Mouse (Mus musculus): Measurements from ENCODE around the gene Inpp5f.

DNA sequence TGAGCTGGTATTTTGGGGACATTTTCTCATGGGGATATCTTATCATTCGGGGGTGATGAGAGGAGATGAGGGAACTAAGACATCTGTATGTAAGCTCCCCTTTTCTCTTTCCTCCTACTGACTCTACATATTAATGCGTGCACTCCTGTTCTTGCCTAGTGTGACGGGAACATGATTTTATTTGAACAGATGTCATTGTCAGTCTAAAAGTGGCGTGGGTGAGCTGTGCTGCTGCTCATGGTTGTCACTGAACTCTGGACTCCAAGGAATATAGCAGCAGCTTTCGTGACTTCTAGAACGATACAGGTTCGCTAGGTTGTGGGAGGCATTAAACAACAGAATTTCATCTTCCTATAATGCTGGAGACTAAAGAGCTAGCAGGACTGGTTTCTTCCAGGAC, 30.4 kb downstream of the Inpp5f start:
- TF ChIP-seq CTCF (IDR thresholded peaks at IDR 0.05) (no peak), EP300 (IDR thresholded peaks at IDR 0.05; ENCODE audit: insufficient read depth, low read depth, low read length) (no peak)

Measured in heart, adult 2 months (tissue).